Mouse (Mus musculus) B cell, adult 62 days (primary cell): Measurements from ENCODE around the gene Mtss1l. TPM values are rescaled to one million over a fixed set of nuclear protein-coding genes. Genes with fewer than 3 reads are reported as not detected.

ENCODE experiments used
- total RNA-seq: library from RNA; stranded (reverse); gene quantifications from 4 replicates; pipeline ENCODE4 v1.2.4, GENCODE M21; 2023

Mtss1l gene
- 4.1 to 5.0 TPM (median 4.4 TPM) in 4 replicates for total RNA-seq

DNA sequence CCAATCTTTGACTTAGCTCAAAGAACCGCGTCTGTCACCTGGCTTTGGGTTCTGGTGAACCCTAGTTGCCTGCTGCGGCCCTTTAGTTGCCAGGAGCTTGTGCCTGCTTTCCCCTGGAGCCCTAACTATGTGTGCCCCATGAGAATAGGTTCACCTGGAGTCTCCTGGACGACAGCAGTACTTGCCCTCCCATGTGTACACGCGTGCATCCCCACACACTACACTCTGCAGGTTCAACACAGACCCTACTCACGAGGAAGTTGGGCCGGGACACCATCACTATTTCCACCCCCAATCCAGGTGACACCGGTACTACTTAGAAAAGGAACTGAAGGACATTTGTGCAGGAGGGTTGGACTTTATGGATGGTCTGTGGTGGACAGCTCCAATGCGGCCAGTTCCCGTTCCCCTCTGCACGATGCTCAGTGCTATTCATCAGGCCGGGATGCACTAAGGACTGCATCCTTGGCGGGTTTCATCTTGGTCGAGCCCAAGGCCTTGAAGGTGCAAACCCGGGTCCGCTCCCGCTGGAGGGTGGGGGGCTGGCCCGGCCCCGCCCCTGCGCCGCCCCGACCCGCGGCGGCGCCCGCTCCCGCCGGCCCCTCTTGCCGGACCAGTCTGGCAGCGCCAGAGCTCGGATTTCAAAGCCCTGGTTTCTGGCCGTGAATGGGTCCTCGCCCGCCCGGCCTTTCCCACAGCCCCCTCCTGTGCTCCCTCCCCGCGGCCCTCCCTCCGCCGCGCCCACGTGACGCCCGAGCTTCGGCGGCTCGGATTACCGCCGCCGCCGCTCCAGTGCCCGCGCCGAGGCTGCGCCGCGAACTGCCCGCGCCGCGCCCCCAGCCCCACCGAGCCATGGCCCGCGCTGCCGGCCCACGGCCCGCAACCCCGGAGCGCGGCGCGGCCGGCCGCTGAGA is at the start of gene Mtss1l:
Gene Mtss1l, plus strand, starts transcription at position 792 of the 914 bp plus-strand sequence.

Other genes with a start within 250 kb of the Mtss1l start
- 55.4 to 63.8 TPM (median 60.5 TPM) in 4 replicates for gene Vac14, start 102.9 kb upstream of the Mtss1l start, total RNA-seq
- gene Il34, start 84.4 kb downstream of the Mtss1l start, total RNA-seq = not detected in 4 replicates
- gene Cog4, start 125.1 kb downstream of the Mtss1l start, total RNA-seq = 62.3 to 72.4 TPM (median 68.4 TPM) in 4 replicates
- gene Sf3b3, start 125.3 kb downstream of the Mtss1l start, total RNA-seq = 181 to 187 TPM (median 184 TPM) in 4 replicates
- gene Fuk, start 181.0 kb downstream of the Mtss1l start, total RNA-seq = 14.0 to 17.4 TPM (median 16.4 TPM) in 4 replicates
- 23.6 to 29.5 TPM (median 27.0 TPM) in 4 replicates for gene St3gal2, start 198.4 kb downstream of the Mtss1l start, total RNA-seq